ENCODE assay signal across 9 mouse cellular contexts in the genomic region with DNA sequence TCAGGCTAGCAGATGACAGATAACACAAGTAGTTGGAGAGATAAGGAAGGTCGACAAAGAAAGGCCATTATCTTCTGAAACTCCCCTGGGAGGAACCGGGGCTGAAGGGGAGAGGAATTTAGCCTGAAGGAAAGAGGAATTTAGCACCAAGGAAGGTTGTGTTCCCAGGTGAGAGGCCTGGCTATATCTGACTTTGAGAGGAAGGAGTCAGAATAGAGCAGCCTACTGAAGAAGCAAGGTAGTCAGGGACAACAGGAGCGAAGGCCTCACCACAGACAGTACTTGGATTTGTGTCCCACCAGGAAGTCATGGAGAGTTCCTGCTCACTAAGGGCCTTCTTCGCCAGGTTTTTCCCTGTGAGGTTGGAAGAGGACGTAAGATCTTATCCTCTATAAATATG.
DNase-seq lines count a peak whose midpoint lies in the region; ATAC-seq and TF ChIP-seq lines count a peak whose summit lies in the region.
"Had no signal": no experiment of that assay in that cellular context is flagged by ENCODE, and none has a peak within 500 bp of the region (broad histone marks: within the 10 kb centered on the region; RNA-seq: fewer than 3 reads in every experiment).

No protein-coding gene starts in this region.

- no peak overlapping the region for H3K4me3 ChIP-seq in forebrain, embryonic 10.5 days
- H3K4me3 ChIP-seq in forebrain, postnatal 0 days (ENCODE audit: low read depth, low read length) = no peak overlapping the region
- no peak overlapping the region for H3K4me3 ChIP-seq in lung, embryonic 16.5 days (ENCODE audit: low read length)
- H3K4me3 ChIP-seq in embryonic facial prominence, embryonic 15.5 days (replicated peaks) = no peak overlapping the region
- no peak overlapping the region for H3K4me3 ChIP-seq in macrophage (ENCODE audit: inconsistent target)

- TF ChIP-seq CTCF in forebrain, postnatal 0 days (IDR thresholded peaks at IDR 0.05; ENCODE audit: low read depth) = no peak

- no peak for ATAC-seq in forebrain, postnatal 0 days
- ATAC-seq in lung, embryonic 16.5 days (ENCODE audit: low read depth) = no peak
- no peak for ATAC-seq in embryonic facial prominence, embryonic 15.5 days (ENCODE audit: insufficient number of reproducible peaks, low FRiP score, low TSS enrichment, low read depth)

- no peak overlapping the region for H3K4me2 ChIP-seq in forebrain, postnatal 0 days (ENCODE audit: low read depth)
- H3K4me2 ChIP-seq in lung, embryonic 16.5 days (ENCODE audit: low read depth, low read length) = no peak overlapping the region
- no peak overlapping the region for H3K4me2 ChIP-seq in embryonic facial prominence, embryonic 15.5 days (replicated peaks)

- WGBS in forebrain, embryonic 10.5 days = 30% methylated on average over 5 of the region's 5 CpGs
- WGBS in forebrain, postnatal 0 days = 58% methylated on average over 5 of the region's 5 CpGs
- WGBS in lung, embryonic 16.5 days = 38% methylated on average over 5 of the region's 5 CpGs
- 52% methylated on average over 5 of the region's 5 CpGs for WGBS in embryonic facial prominence, embryonic 15.5 days
- 77% methylated on average over 5 of the region's 5 CpGs for WGBS in macrophage (ENCODE audit: missing documents)

- H3K9me3 ChIP-seq in forebrain, embryonic 10.5 days = 0 out of 2 replicates have a peak, but pooled peaks cover 2% of the 10 kb centered on the region
- H3K9me3 ChIP-seq in forebrain, postnatal 0 days (ENCODE audit: low read length) = no peaks in the 10 kb centered on the region
- peaks cover 3% of the 10 kb centered on the region; the same call in 1 of the 2 replicates for H3K9me3 ChIP-seq in lung, embryonic 16.5 days (ENCODE audit: control insufficient read depth, low read length)
- no peaks in the 10 kb centered on the region; the same call in 1 of the 2 replicates for H3K9me3 ChIP-seq in embryonic facial prominence, embryonic 15.5 days (replicated peaks)

- H3K79me2 ChIP-seq in macrophage (ENCODE audit: inconsistent target) = no peaks in the 10 kb centered on the region

- H3K27me3 ChIP-seq in forebrain, embryonic 10.5 days (ENCODE audit: poor library complexity, severe bottlenecking) = no peaks in the 10 kb centered on the region
- no peaks in the 10 kb centered on the region for H3K27me3 ChIP-seq in forebrain, postnatal 0 days (ENCODE audit: insufficient read depth, low read length)
- no peaks in the 10 kb centered on the region for H3K27me3 ChIP-seq in lung, embryonic 16.5 days (ENCODE audit: control insufficient read depth, insufficient read depth, low read depth, low read length)
- H3K27me3 ChIP-seq in embryonic facial prominence, embryonic 15.5 days = no peaks in the 10 kb centered on the region

- H3K36me3 ChIP-seq in forebrain, embryonic 10.5 days (replicated peaks) = no peaks in the 10 kb centered on the region
- no peaks in the 10 kb centered on the region for H3K36me3 ChIP-seq in forebrain, postnatal 0 days (ENCODE audit: insufficient read depth)
- H3K36me3 ChIP-seq in lung, embryonic 16.5 days (ENCODE audit: control insufficient read depth, insufficient read depth, low read length) = no peaks in the 10 kb centered on the region
- no peaks in the 10 kb centered on the region for H3K36me3 ChIP-seq in embryonic facial prominence, embryonic 15.5 days
- H3K36me3 ChIP-seq in macrophage (ENCODE audit: inconsistent target) = no peaks in the 10 kb centered on the region

- no peak for DNase-seq in forebrain, embryonic 10.5 days (ENCODE audit: extremely low spot score, low spot score)
- no peak for DNase-seq in forebrain, postnatal 0 days
- DNase-seq in lung, postnatal 4 days = no peak
- DNase-seq in yolk sac, embryonic 10.5 days (ENCODE audit: low spot score) = no peak
- DNase-seq in left cerebral cortex, postnatal 25 days (ENCODE audit: low spot score in 2 of 2) = no peak
- DNase-seq: cerebellum, postnatal 36 days had no signal

- intact Hi-C loops in left cerebral cortex, postnatal 25 days (cut with DNase I) = no loop called here

- H3K27ac ChIP-seq in forebrain, embryonic 10.5 days = peak overlapping the region; percentile 76
- H3K27ac ChIP-seq in forebrain, postnatal 0 days (ENCODE audit: low read depth, low read length) = no peak overlapping the region
- H3K27ac ChIP-seq in lung, embryonic 16.5 days (ENCODE audit: low read length) = peak overlapping the region; percentile 70
- peak overlapping the region; percentile 75; the same call in 1 of the 2 replicates for H3K27ac ChIP-seq in embryonic facial prominence, embryonic 15.5 days (replicated peaks)
- H3K27ac ChIP-seq in macrophage = peak overlapping the region; percentile 43

- no peak overlapping the region for H3K9ac ChIP-seq in forebrain, postnatal 0 days
- no peak overlapping the region for H3K9ac ChIP-seq in lung, embryonic 16.5 days (ENCODE audit: low read length)
- H3K9ac ChIP-seq in embryonic facial prominence, embryonic 15.5 days = no peak overlapping the region

- H3K4me1 ChIP-seq in forebrain, embryonic 10.5 days = peaks cover 56% of the 10 kb centered on the region
- H3K4me1 ChIP-seq in forebrain, postnatal 0 days (ENCODE audit: insufficient read depth) = peaks cover 6% of the 10 kb centered on the region; the same call in 1 of the 2 replicates
- peaks cover 31% of the 10 kb centered on the region for H3K4me1 ChIP-seq in lung, embryonic 16.5 days (replicated peaks; ENCODE audit: control insufficient read depth, insufficient read depth, low read length)
- peaks cover 36% of the 10 kb centered on the region for H3K4me1 ChIP-seq in embryonic facial prominence, embryonic 15.5 days
